Mouse (Mus musculus): Measurements from ENCODE around the gene Rnls.

- no peak for TF ChIP-seq CTCF (IDR thresholded peaks at IDR 0.05; ENCODE audit: low read depth)
- TF ChIP-seq EP300 (IDR thresholded peaks at IDR 0.05; ENCODE audit: low read depth): no peak
Observed at GRCm38 (mm10) chr19:33119947-33120346, 272.1 kb downstream of the Rnls start.
